Mouse (Mus musculus): ENCODE measurements at regions not wholly inside any gene's neighbourhood (a gene's known extent, or its start where the extent isn't known, plus 50 kb on each side); places are given as distances from the start of the nearest gene placed in this dataset.
A peak's percentile ranks its signal among the peaks of the same experiment; 100 is the strongest.

DNA sequence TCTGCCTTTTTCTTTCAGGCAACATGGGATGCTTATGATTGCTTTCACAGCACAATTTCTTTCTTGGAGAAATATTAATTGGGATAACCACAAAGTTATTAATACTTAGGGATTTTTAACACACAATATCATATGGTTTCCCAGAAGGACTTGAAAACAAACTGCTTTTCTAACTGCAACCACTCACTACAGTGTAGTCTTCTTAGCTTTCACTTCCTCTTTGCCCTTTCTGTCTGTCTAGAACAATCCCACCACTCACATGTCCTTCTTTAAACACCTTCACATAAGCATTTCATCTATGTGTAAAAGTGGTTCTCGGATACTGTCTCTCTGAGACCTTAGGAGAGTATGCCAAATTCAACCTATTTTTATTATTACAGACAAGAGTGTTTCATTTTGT lies 204.3 kb downstream of the C1d start:
- no peak for DNase-seq (ENCODE audit: low read depth, low spot score)

GRCm38 (mm10) chr11:17464875-17465274 lies 207.5 kb downstream of the C1d start:
- peak; percentile 51 for DNase-seq (ENCODE audit: low read depth, low spot score)

GRCm38 (mm10) chr11:17468431-17469165 lies 211.2 kb downstream of the C1d start:
- DNase-seq (ENCODE audit: low read depth, low spot score) = no peak

GRCm38 (mm10) chr11:17481436-17481996 lies 224.1 kb downstream of the C1d start:
- no peak for DNase-seq (ENCODE audit: low read depth, low spot score)

DNA sequence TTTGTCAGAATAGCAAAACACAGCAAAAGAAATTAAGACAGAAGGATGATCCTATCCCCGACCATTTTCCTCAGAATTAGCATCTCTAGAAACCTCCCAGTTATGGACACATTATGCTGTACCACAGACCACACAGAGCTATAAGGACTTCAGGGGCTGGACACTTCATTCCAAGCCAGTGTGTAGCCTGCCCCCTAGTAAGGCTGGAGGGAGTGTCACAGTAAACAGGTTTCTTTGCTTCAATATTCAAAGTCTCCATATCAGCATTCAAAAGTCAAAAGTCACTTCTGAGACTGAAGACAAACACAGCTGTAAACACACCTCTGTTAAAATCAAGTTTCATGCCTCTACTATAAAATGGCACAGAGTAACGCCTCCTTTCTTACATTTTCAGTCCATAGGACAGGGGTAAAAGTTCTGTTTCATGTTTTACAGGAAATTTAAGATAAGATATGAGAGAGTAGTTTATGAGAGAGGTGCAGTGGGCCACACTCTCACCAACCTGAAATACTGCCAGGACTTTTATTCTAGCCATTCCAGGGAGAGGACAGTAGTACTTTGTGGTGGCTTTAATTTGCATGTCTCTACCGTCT lies 226.6 kb downstream of the C1d start:
- DNase-seq (ENCODE audit: low read depth, low spot score) = no peak

DNA sequence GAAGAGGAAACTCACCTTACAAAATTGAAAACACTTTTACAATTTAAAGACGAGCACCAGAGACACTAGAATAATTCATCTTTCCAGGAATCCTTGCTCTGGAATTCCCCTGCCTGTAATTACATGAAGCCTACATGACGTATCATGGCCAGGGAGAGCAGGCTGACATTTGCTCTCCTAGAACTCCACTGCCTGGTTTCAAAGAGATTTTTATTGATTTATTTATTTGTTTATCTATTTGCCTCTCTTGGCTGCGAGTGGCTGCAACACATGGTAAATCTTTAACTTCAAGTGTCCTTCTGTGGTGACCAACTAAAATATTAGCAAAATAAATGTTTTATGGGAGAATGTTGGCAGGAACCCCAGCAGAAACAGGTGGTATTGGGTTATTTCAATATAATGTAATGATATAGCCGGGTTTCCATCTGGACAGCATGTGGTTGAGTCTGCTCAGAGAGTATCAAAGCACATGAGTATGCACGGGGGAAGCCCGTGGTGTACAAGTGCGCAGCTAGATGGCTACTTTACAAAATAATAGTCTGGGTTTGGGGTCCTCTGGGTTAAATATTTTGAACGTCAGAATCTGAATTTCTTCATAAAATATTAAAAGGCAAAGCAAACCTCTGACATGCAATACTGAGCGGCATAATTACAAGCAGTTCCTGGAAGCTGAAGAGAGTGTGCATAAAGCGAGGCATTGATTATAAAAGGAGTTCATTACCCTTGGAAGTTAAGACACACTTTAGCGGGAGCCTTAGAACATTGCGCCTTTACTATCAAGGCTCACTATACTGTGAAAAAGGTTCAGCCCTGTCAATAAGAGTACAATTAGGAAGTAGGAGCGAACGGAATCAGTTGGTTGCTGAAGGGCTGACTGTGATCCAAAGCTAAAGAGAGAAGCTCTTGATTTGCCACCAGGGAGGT lies 244.0 kb downstream of the C1d start:
- DNase-seq (ENCODE audit: low read depth, low spot score) = no peak

DNA sequence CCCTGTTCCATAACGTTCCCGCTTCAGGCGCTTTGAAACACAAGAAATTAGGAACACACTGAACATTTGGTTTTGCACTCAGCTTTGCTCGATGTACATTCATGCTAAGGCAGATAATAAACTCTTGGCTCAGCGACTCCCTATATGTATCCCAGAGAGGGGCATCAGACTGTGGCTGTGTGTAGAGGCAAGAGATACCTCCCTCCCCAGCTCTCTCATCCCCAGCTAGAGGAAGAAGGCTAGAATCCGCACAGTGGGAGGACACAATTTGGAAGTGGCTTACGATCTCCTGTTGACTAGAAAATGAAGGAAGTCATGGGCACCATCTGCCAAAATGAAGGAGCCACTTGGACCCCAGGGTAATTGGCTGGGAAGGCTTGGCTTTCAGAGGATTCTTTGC lies 244.7 kb downstream of the C1d start:
- no peak for DNase-seq (ENCODE audit: low read depth, low spot score)

DNA sequence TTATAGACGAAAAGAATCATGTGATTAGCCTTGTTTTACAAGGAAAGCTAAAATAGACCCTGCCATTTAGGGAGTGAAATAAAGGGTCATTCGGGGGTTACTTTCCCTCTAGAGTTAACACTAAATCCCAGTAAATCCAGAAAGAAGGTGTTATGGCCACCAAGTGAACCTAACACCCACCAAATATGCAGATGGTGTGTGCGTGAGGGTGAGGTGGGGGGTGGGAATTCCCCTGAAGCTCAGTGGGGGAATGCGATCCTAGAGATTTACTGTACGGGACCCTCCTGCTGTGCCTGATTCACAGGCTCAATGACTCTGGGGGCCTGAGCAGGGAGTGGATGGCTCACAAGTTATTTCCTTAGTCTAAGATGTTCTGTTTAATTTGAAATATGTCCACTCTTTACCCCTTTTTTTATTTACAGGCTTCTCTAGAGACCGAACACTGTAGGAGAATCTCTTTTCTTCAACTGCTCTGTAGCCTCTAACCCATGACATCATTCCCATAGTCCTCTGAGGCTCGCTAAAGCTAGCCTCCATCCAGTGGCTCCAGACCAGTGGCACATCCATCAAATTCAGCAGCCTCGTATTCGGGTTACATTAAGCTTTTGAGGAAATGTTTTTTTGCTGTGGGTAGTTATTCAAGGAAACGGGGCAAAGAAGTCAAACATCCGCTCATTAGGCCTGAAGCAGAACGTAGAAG lies 265.0 kb downstream of the C1d start:
- no peak for DNase-seq (ENCODE audit: low read depth, low spot score)

DNA sequence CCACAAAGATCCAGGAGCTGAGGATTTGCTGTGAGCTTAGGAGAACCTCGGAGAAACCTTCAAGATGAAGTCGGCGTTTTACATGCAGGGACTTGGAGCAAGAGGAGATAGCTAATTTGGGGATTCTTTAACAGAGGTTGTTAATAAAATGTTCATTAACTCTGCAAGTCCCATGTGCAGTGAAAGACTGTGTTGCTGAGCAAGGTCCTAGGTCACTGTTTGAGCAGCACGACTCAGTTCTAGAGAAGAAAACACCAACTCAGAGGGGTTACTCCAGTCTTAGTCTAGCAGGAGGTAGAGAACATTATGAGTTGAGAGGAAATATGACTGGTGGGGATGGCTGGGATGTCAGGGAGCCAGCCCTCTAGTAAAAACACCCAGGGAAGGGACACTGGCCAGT lies 265.9 kb downstream of the C1d start:
- DNase-seq (ENCODE audit: low read depth, low spot score) = no peak

- no peak for DNase-seq (ENCODE audit: low read depth, low spot score)
These were observed 267.8 kb downstream of the C1d start for GRCm38 (mm10) chr11:17524985-17525775.

DNA sequence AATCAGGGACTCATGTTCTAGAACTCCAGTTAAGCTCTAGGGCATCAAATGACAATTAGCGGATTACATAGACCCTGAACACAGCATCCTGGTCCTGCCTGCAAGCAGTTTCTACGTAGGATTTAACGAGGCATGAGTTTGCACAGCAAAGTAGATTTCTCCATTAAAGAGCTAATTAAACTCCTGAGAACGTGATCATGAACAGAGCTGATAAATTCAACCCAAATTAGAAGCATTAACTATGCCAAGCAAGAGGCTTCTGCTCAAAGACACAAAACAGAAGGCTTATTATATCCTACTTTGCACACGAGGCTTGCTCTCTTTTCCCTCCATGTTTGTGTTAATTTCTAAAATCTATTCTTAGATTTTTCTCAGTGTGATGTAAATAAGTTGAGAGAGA lies 269.1 kb downstream of the C1d start:
- DNase-seq (ENCODE audit: low read depth, low spot score) = no peak

DNA sequence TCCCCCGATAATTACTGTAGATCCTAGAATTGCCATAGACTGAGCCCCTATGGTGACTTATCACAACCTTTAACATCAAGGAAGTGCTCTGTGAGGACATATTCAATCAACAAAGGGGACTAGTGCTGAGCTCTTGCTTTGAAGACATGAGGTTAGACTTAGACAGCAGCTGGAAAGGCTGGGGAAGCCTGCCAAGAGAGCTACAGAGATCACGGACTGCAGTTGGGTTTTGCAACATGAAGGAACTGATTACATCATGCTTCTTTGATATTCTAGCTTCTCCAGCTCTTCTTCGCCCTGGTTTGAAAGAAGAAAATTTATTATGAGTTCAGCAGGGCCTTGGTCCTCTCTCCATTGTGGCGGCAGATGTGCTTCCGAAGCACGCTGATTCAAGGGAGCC lies 271.2 kb downstream of the C1d start:
- DNase-seq (ENCODE audit: low read depth, low spot score) = no peak

DNA sequence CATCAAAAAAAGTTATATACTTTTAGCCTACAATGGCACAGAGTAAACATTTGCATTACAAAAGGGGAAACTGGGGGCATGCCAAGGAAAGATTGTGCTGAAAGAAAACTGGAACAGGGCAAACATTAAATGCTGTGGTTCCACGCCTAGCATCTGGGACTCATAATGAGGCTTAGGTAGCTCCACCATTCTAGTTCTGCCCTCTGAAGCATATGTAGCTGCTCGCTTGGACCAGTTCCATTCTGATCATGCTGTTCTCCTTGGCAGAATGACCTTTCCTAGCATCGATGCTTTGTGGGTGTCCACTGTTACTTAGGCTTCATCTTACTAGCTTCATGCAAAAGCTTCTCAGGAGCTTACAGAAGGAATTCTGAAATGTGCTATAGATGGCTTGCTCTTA lies 276.3 kb downstream of the C1d start:
- DNase-seq (ENCODE audit: low read depth, low spot score) = no peak

- no peak for DNase-seq (ENCODE audit: low read depth, low spot score)
These were observed 288.9 kb downstream of the C1d start for GRCm38 (mm10) chr11:17546286-17546685.

DNA sequence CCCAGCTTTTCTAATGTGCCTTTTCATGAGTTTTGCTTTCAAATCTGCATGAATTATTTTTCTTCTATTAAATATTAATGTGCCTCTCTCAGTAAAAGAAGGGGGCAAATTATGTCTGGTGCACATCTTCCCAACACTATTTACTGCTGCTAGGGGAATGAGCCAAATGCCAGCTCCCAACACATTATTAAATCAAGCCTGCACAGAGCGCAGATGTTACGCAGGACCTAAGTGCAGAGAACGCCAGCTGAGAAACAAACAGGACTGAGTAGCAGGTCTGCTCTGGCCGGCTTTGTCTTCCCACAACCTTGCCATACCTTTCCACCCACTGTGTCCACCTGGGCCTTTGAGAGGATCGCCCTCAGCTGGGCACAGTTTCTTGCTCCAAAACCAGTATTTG lies 291.8 kb downstream of the C1d start:
- no peak for DNase-seq (ENCODE audit: low read depth, low spot score)

GRCm38 (mm10) chr11:17555276-17555675 lies 297.9 kb downstream of the C1d start:
- DNase-seq (ENCODE audit: low read depth, low spot score) = no peak

- DNase-seq (ENCODE audit: low read depth, low spot score) = no peak
These were observed 334.6 kb downstream of the C1d start for GRCm38 (mm10) chr11:17591780-17592487.

- peak; percentile 13 for DNase-seq (ENCODE audit: low read depth, low spot score)
These were observed 346.5 kb downstream of the C1d start for GRCm38 (mm10) chr11:17603726-17604493.
